Mouse (Mus musculus) brain, embryonic 14.5 days (tissue): Measurements from ENCODE around the gene Rom1.

Experiments used
- CTCF ChIP-seq: fragments of 200-500 bp; IDR thresholded peaks from 2 replicates; pipeline ENCODE4 v1.5.1; 2012; ENCODE audit warnings: inconsistent platforms, mild to moderate bottlenecking, moderate library complexity, borderline replicate concordance; ENCODE audit not compliant: insufficient read depth, insufficient read length; ENCODE audit errors: extremely low read depth
- POLR2A ChIP-seq: fragments of 200-500 bp; IDR thresholded peaks from 2 replicates; pipeline ENCODE4 v1.6.1; 2012; ENCODE audit warnings: mild to moderate bottlenecking, inconsistent platforms, borderline replicate concordance; ENCODE audit not compliant: poor library complexity, insufficient read depth, insufficient read length, severe bottlenecking; ENCODE audit errors: extremely low read depth

DNA sequence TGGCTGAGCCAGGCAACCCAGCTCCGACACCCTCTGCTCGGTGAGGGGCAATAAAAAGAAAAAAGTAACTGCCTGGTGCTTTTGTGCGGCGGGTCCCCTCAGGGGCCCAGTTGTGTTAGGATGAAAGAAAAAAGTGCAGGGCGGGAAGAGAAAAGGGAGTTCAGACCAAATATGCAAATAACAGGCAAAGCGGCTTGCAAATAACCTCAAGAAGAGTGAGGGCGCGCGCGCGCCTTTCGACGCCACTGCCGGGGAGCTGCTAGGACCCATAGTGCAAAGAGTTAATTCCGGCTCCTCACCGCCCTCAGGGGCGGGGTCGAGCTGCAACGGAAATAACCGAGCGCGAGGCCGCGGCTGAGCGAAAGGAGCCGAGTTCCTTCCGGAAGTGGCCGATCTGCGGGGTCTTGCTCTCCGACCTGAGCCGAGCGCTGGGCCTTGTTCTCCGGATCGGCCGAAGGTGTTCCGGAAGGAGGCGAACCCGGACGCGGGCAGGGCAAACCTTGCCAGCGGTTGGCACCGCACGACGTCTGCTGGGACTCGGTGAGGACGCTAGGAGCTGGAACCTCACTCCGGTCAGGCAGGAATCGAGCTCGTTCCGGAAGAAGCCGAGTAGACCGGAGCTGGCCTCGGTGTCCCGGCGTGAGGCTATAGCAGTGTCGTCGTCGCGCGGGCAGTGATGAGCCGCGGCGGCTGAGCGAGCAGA is 12.5 kb upstream of the Rom1 start, which contains the start of gene Mta2:
- TF ChIP-seq POLR2A = peak; percentile 20; the same call in 1 of the 2 replicates
- no peak for TF ChIP-seq CTCF
